Mouse (Mus musculus) erythroblast, embryonic 14.5 days (primary cell): Measurements from ENCODE around the gene Mrpl54. TPM values are rescaled to one million over a fixed set of nuclear protein-coding genes. Genes with fewer than 3 reads are reported as not detected.

Experiments
- H3K27me3 ChIP-seq: 2 replicates; pipeline ENCODE4 v1.6.1; 2012; ENCODE audit warnings: inconsistent platforms; ENCODE audit not compliant: control insufficient read depth
- H3K36me3 ChIP-seq: 2 replicates; pipeline ENCODE4 v1.6.1; 2012; ENCODE audit warnings: mild to moderate bottlenecking, inconsistent platforms; ENCODE audit not compliant: control insufficient read depth
- H3K4me1 ChIP-seq: 2 replicates; pipeline ENCODE4 v1.6.1; 2012; ENCODE audit warnings: inconsistent platforms; ENCODE audit not compliant: control insufficient read depth
- H3K4me3 ChIP-seq: replicated peaks from 2 replicates; pipeline ENCODE3; 2012; ENCODE audit warnings: moderate library complexity, mild to moderate bottlenecking, inconsistent platforms
- H3K9me3 ChIP-seq: 2 replicates; pipeline ENCODE4 v1.6.1; 2012; ENCODE audit warnings: low read length, inconsistent platforms, mixed read lengths; ENCODE audit not compliant: control insufficient read depth
- GATA1 ChIP-seq: IDR thresholded peaks from 2 replicates; pipeline ENCODE4 v1.6.1; 2012; ENCODE audit warnings: low read length, inconsistent platforms, mixed read lengths
- TAL1 ChIP-seq: IDR thresholded peaks from 3 replicates; pipeline ENCODE4 v1.6.1; 2012; ENCODE audit warnings: low read length, inconsistent platforms, mixed read lengths
- polyA plus RNA-seq: library from polyadenylated mRNA; stranded (reverse); fragments of >175 nt; gene quantifications from 2 replicates; pipeline ENCODE4 v1.2.3, GENCODE M21; 2012

Mrpl54 gene
- polyA plus RNA-seq, 1 experiment: 43.8 TPM

GRCm38 (mm10) chr10:81297845-81298244 lies 31.1 kb upstream of the Mrpl54 start:
- peaks cover 92% of the 10 kb centered on the region for H3K4me1 ChIP-seq
- H3K4me3 ChIP-seq: no peak overlapping the region
- peaks cover 38% of the 10 kb centered on the region for H3K36me3 ChIP-seq
- no peaks in the 10 kb centered on the region for H3K27me3 ChIP-seq
- no peaks in the 10 kb centered on the region for H3K9me3 ChIP-seq
- TF ChIP-seq GATA1 (no peak), TAL1 (no peak)

DNA sequence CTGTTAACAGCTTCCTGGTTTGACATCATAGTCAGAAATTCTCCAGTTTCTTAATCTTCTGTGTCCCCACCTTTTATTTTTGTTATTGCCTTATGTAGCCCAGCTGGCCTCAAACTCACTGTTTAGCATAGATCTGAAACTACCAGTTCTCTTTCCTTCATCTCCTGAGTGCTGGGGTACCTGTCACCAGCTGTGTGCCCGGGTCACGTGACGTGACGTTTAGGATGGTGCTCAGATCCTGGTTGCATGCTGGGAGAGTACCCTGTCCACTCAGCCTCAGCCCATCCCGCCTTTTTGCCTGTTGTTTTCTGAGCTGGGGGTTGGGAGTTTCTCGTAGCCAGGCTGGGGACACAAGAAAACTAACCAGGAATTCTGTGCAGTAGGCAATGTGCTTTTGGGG lies 30.5 kb upstream of the Mrpl54 start:
- peaks cover 36% of the 10 kb centered on the region for H3K36me3 ChIP-seq
- TF ChIP-seq GATA1 (no peak), TAL1 (no peak)
- H3K4me3 ChIP-seq: no peak overlapping the region
- H3K27me3 ChIP-seq: no peaks in the 10 kb centered on the region
- H3K4me1 ChIP-seq: peaks cover 90% of the 10 kb centered on the region
- H3K9me3 ChIP-seq: no peaks in the 10 kb centered on the region

DNA sequence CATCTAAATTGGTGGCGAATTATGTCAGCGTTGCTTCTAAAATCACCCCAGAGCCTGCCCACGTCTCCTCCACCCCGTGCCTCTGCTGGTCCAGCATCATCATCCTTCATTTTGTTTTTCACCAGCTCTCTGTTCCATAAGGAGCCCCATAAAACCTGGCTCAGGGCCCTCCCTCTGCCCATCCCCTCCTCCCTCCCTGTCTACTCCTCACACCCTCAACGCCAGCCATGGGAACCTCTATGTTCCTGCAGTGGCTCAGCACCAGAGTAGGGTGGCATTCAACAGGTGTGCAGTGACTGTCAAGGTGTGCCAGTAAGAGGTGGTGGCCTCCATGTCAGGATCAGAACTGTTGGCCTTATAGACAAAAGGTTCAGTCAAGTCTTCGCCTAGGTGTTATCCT lies 28.5 kb upstream of the Mrpl54 start:
- H3K4me3 ChIP-seq: no peak overlapping the region
- H3K4me1 ChIP-seq: peaks cover 88% of the 10 kb centered on the region

DNA sequence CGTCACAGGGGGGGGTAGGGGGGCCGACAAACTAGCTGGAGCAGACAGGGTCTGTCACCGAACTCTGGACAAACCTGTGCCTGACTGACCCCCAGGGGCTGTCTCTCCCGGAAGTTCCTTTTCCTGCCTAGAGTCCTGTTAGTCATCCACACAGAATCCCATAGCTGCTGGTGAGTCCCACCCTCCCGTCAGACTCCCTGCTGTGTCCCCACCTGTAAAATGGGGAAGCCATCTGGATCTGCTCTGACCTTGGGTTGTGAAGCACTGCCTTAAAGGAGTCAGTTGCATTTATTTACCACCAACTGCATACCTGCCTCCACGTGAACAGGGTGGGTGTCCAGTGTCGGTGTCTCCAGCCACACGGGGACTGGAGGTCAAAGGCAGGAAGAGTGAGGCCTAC lies 27.7 kb upstream of the Mrpl54 start:
- Histone ChIP-seq H3K36me3 (peaks cover 28% of the 10 kb centered on the region), H3K9me3 (no peaks in the 10 kb centered on the region), H3K27me3 (peaks cover 4% of the 10 kb centered on the region), H3K4me1 (peaks cover 85% of the 10 kb centered on the region), H3K4me3 (peak overlapping the region; percentile 2)
- TF ChIP-seq TAL1 (no peak), GATA1 (no peak)

More for the DNA sequence above, 28.5 kb upstream of the Mrpl54 start:
- Histone ChIP-seq H3K27me3 (peaks cover 4% of the 10 kb centered on the region), H3K36me3 (peaks cover 28% of the 10 kb centered on the region), H3K9me3 (no peaks in the 10 kb centered on the region)
- no peak for TF ChIP-seq GATA1

DNA sequence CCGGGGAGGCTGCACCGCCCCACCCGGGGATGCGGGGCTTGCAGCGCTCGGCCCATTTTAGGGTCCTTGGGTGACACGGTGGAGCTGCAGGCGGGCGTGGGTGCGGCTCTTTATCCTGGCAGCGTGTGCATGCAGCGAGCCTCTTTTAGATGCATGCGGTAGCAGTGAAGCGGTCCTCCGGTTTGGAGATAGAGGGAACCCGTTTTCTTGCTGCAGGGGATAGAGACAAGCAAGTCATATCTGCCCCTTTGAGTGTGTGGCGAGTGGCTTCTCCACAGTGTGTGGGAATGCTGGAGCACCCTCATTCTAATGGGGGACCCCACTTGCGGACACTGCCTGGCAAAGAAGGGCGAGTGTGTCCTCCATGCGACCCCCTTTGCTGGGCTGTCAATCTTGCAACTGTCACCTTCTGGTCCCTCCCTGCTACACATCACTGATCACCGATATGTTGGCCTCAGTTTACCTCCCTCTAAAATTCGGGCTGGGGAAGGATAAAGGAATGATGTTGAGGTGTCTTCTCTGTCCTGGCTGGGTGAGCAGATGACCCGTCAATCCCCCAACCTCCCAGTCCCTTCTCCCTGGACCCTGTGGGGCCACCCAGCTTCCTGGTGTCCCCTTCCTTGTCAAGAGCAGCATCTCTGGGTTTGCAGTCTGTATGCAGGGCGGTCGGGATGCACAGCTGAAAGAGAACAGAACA lies 26.7 kb upstream of the Mrpl54 start:
- Histone ChIP-seq H3K36me3 (peaks cover 27% of the 10 kb centered on the region), H3K27me3 (peaks cover 4% of the 10 kb centered on the region), H3K9me3 (no peaks in the 10 kb centered on the region), H3K4me3 (peak overlapping the region; percentile 83), H3K4me1 (peaks cover 80% of the 10 kb centered on the region)
- TF ChIP-seq TAL1: no peak
- TF ChIP-seq GATA1: no peak

GRCm38 (mm10) chr10:81292554-81293333 lies 26.0 kb upstream of the Mrpl54 start, which contains the start of gene Pip5k1c:
Gene Pip5k1c, plus strand, starts transcription at chr10:81292963.
- H3K36me3 ChIP-seq: peaks cover 20% of the 10 kb centered on the region
- H3K4me1 ChIP-seq: peaks cover 80% of the 10 kb centered on the region
- TF ChIP-seq GATA1: no peak
- H3K4me3 ChIP-seq: peak within 1 kb of the TSS; percentile 83
- H3K27me3 ChIP-seq: peaks cover 10% of the 10 kb centered on the region
- H3K9me3 ChIP-seq: no peaks in the 10 kb centered on the region

- peaks cover 81% of the 10 kb centered on the region for H3K4me1 ChIP-seq
- peaks cover 19% of the 10 kb centered on the region for H3K36me3 ChIP-seq
- H3K27me3 ChIP-seq: peaks cover 10% of the 10 kb centered on the region
- no peak for TF ChIP-seq TAL1
- TF ChIP-seq GATA1: no peak
- no peaks in the 10 kb centered on the region for H3K9me3 ChIP-seq
- H3K4me3 ChIP-seq: peak within 1 kb of the TSS; percentile 83
Observed at GRCm38 (mm10) chr10:81291511-81292104, 24.9 kb upstream of the Mrpl54 start, which contains the start of gene Tjp3. Gene Tjp3, minus strand, starts transcription at chr10:81291581.

DNA sequence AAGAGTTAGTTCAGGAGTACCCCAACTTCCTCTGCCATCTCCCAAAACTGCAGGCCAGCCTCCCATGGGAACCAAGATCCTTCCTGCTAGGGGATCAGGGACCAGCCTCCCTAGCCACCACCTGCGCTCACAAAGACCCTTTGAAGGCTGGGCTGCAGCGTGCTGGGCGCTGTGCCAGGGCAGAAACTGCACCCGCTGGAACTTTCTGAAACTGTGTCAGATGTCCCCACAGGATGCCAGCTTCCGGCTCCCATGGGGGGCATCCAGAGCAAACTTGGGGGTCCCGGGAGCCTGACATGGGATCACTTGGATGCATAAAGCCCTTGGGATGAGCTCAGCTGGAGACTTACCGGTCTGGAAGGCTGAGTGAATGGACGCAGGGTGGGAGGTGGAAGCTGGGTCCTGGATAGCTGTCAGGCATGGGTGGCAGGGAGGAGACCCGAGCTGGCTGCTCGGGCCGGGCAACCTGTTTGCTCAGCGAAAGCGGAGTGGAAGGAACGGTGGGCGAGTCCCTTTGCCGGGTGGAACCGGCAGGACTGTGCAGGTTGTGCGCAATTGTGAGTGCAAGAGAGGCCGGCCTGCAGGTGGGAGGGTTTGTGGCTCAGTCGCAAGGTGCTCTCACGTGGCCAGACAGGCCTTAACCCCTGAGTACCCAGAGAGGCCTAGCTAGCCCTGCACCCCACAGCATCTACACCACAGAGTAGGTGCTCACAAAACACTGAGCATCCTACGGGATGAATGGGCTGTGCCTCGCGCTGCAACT lies 24.1 kb upstream of the Mrpl54 start:
- Histone ChIP-seq H3K4me1 (peaks cover 81% of the 10 kb centered on the region), H3K4me3 (no peak overlapping the region), H3K36me3 (peaks cover 12% of the 10 kb centered on the region), H3K9me3 (no peaks in the 10 kb centered on the region), H3K27me3 (peaks cover 18% of the 10 kb centered on the region)
- TF ChIP-seq TAL1 (no peak), GATA1 (no peak)

GRCm38 (mm10) chr10:81289811-81290210 lies 23.1 kb upstream of the Mrpl54 start:
- Histone ChIP-seq H3K27me3 (peaks cover 28% of the 10 kb centered on the region), H3K4me3 (no peak overlapping the region), H3K9me3 (peaks cover 4% of the 10 kb centered on the region; the same call in 1 of the 2 replicates), H3K36me3 (peaks cover 3% of the 10 kb centered on the region), H3K4me1 (peaks cover 81% of the 10 kb centered on the region)
- no peak for TF ChIP-seq TAL1
- TF ChIP-seq GATA1: no peak
